Mouse (Mus musculus): ENCODE measurements around the gene Mapk14.

The Mapk14 gene

DNA sequence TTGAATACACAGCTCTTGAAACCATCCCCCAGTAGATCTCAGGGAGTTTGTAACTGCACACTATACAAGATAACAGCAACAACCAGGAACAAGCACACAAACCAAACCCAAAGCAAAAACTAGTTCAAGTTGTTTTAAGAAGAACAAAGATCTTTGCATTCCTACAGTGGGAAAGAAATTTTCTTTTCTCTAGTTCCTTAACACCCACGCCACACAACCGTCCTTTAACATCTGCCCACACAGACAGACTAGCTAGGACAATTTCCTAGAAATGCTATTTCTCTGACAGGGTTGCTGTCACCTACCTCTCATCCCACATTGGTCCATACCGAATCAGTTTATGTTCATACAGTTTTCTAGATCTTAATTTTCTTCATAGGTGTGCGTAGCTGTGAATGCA is 105.9 kb downstream of the Mapk14 start:
- DNase-seq: no peak
